Mouse (Mus musculus) kidney, embryonic 14.5 days (tissue): ENCODE measurements around the gene Hdgfl3. TPM values are rescaled to one million over a fixed set of nuclear protein-coding genes. Genes with fewer than 3 reads are reported as not detected.

Experiments used
- ATAC-seq: fragments of 200-750 bp; cut with Nextera tagmentation; 2 replicates; pipeline ENCODE4 v1.8.0; 2017; ENCODE audit warnings: moderate number of reproducible peaks, mild to moderate bottlenecking, moderate TSS enrichment, moderate library complexity; ENCODE audit not compliant: low FRiP score, low TSS enrichment
- H3K27ac ChIP-seq: fragments of 300-500 bp; sonication (generic); 2 replicates; pipeline ENCODE4 v1.5.1; 2014; ENCODE audit warnings: low read depth, mild to moderate bottlenecking, low read length, moderate library complexity, mixed read lengths
- H3K27me3 ChIP-seq: fragments of 300-500 bp; sonication (generic); 2 replicates; pipeline ENCODE4 v1.6.1; 2014; ENCODE audit warnings: mild to moderate bottlenecking, low read length; ENCODE audit not compliant: control insufficient read depth, insufficient read depth
- H3K36me3 ChIP-seq: fragments of 300-500 bp; sonication (generic); 2 replicates; pipeline ENCODE4 v1.6.1; 2014; ENCODE audit warnings: low read length, mixed read lengths; ENCODE audit not compliant: control insufficient read depth, insufficient read depth
- H3K4me1 ChIP-seq: fragments of 300-500 bp; sonication (generic); 2 replicates; pipeline ENCODE4 v1.6.1; 2014; ENCODE audit warnings: low read length, mixed read lengths; ENCODE audit not compliant: control insufficient read depth, insufficient read depth
- H3K4me2 ChIP-seq: fragments of 300-500 bp; sonication (generic); replicated peaks from 2 replicates; pipeline ENCODE4 v1.6.1; 2014; ENCODE audit warnings: low read depth, mild to moderate bottlenecking, low read length
- H3K4me3 ChIP-seq: fragments of 300-500 bp; sonication (generic); 2 replicates; pipeline ENCODE4 v1.5.1; 2014; ENCODE audit warnings: mild to moderate bottlenecking, low read length
- H3K9ac ChIP-seq: fragments of 300-500 bp; sonication (generic); 2 replicates; pipeline ENCODE4 v1.6.1; 2014; ENCODE audit warnings: low read depth, mild to moderate bottlenecking, low read length, moderate library complexity
- H3K9me3 ChIP-seq: fragments of 300-500 bp; sonication (generic); 2 replicates; pipeline ENCODE4 v1.6.1; 2016; ENCODE audit warnings: low read length; ENCODE audit not compliant: control insufficient read depth
- WGBS: fragments of 180-500 bp; shearing (Covaris S2); extraction: QIAGEN DNeasy Blood & Tissue Kit; methylation state at CpG from one replicate; pipeline ENCODE4 v1.1.7; 2014; 5-methylcytosine and 5-hydroxymethylcytosine counted together
- polyA plus RNA-seq: library from polyadenylated mRNA; unstranded; fragments of >200 nt; fragmentation: Nextera tagmentation; extraction: Ambion mirVana; gene quantifications from 2 replicates; pipeline ENCODE4 v1.2.1, GENCODE M21; 2014

The Hdgfl3 gene
- polyA plus RNA-seq, 1 experiment from 2014 or later = 21.5 TPM

- H3K9me3 ChIP-seq = no peaks in the 10 kb centered on the region
- H3K9ac ChIP-seq = no peak overlapping the region
- no peaks in the 10 kb centered on the region for H3K4me1 ChIP-seq
- no peak overlapping the region for H3K27ac ChIP-seq
- no peak overlapping the region for H3K4me3 ChIP-seq
- H3K4me2 ChIP-seq = no peak overlapping the region
- no peaks in the 10 kb centered on the region for H3K27me3 ChIP-seq
- H3K36me3 ChIP-seq = no peaks in the 10 kb centered on the region
- 91% methylated on average over 5 of the region's 5 CpGs for WGBS
- ATAC-seq = no peak
Observed at GRCm38 (mm10) chr7:81835430-81835829, 98.8 kb downstream of the Hdgfl3 start.

DNA sequence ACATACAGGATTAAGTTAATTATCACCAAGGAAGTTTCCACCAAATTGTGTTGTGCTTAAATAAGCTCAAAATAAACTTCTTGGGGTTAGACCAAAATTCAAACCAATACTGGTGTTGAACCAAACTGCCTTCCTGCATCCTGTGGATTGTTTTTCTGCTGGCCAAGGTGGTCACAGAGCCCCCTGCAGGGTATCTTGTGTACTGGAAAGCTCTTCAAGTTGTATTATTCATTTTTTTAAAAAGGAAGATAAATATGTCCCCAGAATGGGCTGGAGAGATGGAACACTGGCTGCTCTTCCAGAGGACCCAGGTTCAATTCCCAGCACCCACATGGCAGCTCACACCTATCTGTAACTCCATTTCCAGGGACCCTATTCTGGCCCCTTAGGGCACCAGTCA, 99.4 kb downstream of the Hdgfl3 start:
- Histone ChIP-seq H3K27me3 (no peaks in the 10 kb centered on the region), H3K9me3 (no peaks in the 10 kb centered on the region), H3K27ac (no peak overlapping the region), H3K36me3 (no peaks in the 10 kb centered on the region), H3K4me3 (no peak overlapping the region), H3K4me1 (0 out of 2 replicates have a peak, but pooled peaks cover 4% of the 10 kb centered on the region), H3K4me2 (no peak overlapping the region), H3K9ac (no peak overlapping the region)
- ATAC-seq = no peak

Other genes starting within 250 kb of the Hdgfl3 start
- 13.8 and 14.5 TPM in 2 replicates for gene Homer2, start 226.9 kb downstream of the Hdgfl3 start, polyA plus RNA-seq
- gene Ramac, start 171.5 kb downstream of the Hdgfl3 start, polyA plus RNA-seq = 125 and 140 TPM in 2 replicates
- 51.1 and 61.1 TPM in 2 replicates for gene 3110040N11Rik, start 145.0 kb downstream of the Hdgfl3 start, polyA plus RNA-seq
- 54.7 and 88.8 TPM in 2 replicates for gene Btbd1, start 105.0 kb downstream of the Hdgfl3 start, polyA plus RNA-seq
- gene Gm10160, start 78.7 kb downstream of the Hdgfl3 start, polyA plus RNA-seq = not detected in 2 replicates
- gene Tm6sf1, start 75.5 kb downstream of the Hdgfl3 start, polyA plus RNA-seq = 12.0 and 16.0 TPM in 2 replicates
- gene Bnc1, start 57.8 kb upstream of the Hdgfl3 start, polyA plus RNA-seq = 0.08 and 0.13 TPM in 2 replicates
- 13.2 and 14.0 TPM in 2 replicates for gene Sh3gl3, start 239.4 kb upstream of the Hdgfl3 start, polyA plus RNA-seq